Mouse (Mus musculus): ENCODE results near the gene Stx17. TPM values are rescaled to one million over a fixed set of nuclear protein-coding genes. Genes with fewer than 3 reads are reported as not detected.

The Stx17 gene
- total RNA-seq, 2 experiments from 2014 or later, result 18.2 to 19.2 TPM

DNA sequence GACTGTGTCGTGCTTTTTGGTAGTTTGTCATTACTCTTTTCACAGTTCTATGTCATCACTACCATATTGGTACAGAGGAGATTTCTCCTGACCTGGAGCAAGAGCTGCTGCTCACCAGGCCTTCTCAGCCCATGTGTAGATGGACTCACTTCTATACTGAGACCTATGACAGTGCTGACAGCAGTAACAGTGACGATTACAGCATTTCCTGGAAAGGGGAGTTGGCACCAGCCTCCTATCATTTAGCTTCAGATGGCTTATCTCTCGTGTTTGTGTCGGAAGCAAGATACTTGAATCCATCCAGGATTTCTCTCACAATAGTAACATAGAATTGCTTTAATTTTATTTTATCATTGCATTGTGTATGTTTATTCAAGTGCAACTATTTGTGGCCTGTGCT, 35.7 kb downstream of the Stx17 start:
- no peak for DNase-seq (ENCODE audit: low spot score in 2 of 2)

- no peak for DNase-seq (ENCODE audit: low spot score in 2 of 2)
Measured at GRCm38 (mm10) chr4:48163851-48164250, 39.1 kb downstream of the Stx17 start.

DNA sequence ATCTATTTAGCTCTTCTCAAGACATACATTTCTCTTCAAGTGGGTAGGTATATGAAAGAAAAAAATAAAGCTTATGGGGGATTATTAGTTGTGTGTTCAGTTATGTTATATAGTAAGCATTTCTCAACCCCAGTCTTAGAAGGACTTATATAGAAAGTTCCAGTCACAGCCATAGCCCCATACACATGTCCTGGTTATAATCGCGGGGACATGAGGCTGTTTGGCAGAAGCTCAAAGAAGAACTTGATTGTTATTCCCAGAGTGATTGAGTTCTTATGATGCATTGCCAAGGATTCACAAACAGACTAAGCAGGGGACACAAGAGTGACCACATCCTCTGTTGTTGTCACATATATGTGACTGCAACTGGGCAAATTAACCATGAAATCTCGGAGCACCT, 51.0 kb downstream of the Stx17 start:
- DNase-seq (ENCODE audit: low spot score in 2 of 2), result no peak

- no peak for DNase-seq (ENCODE audit: low spot score in 2 of 2)
Measured at GRCm38 (mm10) chr4:48180922-48181321, 56.2 kb downstream of the Stx17 start.

DNA sequence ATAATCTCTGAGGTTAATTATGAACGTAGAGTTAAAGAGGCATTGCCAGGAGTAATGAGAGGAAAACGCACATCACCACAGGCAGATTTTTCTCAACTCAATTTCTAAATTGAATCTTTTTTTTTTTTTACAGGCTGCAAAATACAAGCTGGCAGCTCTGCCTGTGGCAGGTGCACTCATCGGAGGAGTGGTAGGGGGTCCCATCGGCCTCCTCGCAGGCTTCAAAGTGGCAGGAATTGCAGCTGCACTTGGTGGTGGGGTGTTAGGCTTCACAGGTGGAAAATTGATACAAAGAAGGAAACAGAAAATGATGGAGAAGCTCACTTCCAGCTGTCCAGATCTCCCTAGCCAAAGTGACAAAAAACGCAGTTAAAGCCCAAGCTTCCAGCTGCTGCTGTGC, 56.7 kb downstream of the Stx17 start:
- no peak for DNase-seq (ENCODE audit: low spot score in 2 of 2)

DNA sequence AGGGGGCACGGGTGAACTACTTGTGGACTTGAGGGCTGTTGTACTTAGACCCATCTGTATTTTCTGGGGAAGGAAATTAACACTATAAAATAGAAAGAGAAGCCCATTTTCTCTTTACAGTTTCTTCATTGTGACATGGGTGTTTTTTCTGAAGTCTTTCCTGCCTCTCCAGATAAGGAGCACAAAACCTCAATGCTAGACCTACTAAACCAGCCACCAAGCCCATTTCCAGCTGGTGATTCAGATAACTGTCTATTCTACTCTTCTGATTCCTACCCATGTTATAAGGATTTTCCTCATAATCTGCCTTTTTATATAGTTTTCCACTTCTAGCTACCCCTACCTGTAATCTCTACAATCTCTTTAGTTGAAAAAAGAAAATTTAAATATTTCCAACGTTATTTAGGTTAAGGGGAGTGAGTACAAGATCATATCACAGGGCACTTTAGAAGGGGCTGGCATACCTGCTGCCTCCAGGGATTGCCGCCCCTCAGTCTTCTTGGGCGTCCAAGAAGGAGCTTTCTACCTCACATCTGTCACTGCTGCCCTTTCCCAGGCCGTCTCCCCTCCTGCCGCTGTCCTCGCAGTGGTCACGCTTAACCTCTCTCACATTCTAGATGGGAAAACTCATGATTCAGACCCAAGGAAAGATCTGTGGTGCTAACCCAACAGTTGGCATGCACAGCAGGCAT, 57.5 kb downstream of the Stx17 start:
- DNase-seq (ENCODE audit: low spot score in 2 of 2), result no peak

DNA sequence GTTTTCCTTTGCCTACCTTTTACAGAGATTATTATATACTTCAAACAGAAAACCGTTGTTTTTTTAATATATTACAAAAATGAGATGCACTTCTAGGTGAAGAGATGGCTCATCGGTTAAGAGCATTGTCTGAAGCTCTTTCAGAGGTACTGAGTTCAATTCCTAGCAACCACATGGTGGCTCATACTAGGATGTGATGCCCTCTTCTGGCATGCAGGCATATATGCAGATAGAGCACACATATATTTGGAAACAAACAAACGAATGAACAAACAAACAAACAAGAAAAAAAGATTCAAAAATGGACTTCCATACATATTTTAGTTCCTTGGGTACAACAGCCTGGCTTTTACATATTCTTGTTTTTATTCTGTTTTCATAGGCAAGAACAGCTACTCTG, 73.2 kb downstream of the Stx17 start:
- no peak for DNase-seq (ENCODE audit: low spot score in 2 of 2)

- DNase-seq (ENCODE audit: low spot score in 2 of 2), result no peak
Measured at GRCm38 (mm10) chr4:48198447-48198846, 73.7 kb downstream of the Stx17 start.

- DNase-seq (ENCODE audit: low spot score in 2 of 2), result no peak
Measured at GRCm38 (mm10) chr4:48203564-48203963, 78.8 kb downstream of the Stx17 start.

DNA sequence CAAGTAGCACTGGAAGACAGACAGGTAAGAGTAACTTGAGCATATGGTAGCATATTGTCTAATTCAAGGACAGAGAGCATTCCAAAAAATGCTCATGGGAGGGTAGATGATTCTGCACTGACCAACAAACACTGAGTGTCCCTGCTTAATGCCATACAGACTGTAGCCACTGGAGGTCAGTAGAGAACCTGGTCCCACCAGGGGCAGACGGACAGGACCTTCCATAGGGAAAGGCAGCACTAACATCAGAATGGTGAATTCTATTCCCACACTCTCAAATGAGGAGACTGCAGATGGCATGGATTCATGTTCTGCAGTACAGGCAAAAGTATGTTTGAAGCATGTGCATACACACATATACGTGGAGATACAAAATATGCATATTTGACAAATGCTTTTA, 100.5 kb downstream of the Stx17 start:
- peak; percentile 25 to 55 for DNase-seq (ENCODE audit: low spot score in 2 of 2)

- no peak for DNase-seq (ENCODE audit: low spot score in 2 of 2)
Measured at GRCm38 (mm10) chr4:48225604-48226003, 100.9 kb downstream of the Stx17 start.

DNA sequence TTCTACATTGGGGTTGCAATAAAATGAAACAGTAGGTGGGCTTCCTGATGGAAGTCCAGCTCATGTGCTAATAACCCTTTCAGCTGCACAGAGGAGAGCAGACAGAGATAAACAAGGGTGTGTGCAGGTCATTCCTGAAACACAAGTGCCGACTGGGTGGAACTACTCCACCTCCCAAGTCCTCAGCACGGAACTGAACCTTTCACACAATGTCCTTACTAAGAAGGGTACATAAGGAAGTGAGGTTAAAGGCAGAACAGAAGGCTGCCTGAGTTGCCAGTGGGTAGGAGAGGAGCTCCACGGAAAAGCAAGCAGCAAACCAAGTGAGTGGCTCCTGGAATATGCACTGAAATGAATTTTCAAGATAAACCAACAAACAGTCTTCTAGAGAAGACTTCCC, 102.1 kb downstream of the Stx17 start:
- DNase-seq (ENCODE audit: low spot score in 2 of 2), result no peak

Small RNA genes lying within 50 kb of the gene (microRNA-seq; reads per million reads assigned to microRNA genes)
- 0 reads per million in 2 experiments for gene Mir1958

Other genes starting within 250 kb of the Stx17 start
- gene Nr4a3, start 79.8 kb upstream of the Stx17 start, total RNA-seq (2021), result 10 to 100 TPM; 61.0 to 87.4 TPM
- 10 to 100 TPM; 36.7 to 38.8 TPM for gene Erp44, start 154.6 kb downstream of the Stx17 start, total RNA-seq (2021)
- gene Invs, start 154.8 kb downstream of the Stx17 start, total RNA-seq (2021), result 10 to 100 TPM; 12.9 to 13.2 TPM

Measured in layer of hippocampus, adult 18-20 months (tissue).